Mouse (Mus musculus): ENCODE results near the gene Pgc. TPM values are rescaled to one million over a fixed set of nuclear protein-coding genes. Genes with fewer than 3 reads are reported as not detected.

The Pgc gene
- polyA plus RNA-seq, 1 experiment from 2014 or later: 2.6 TPM

GRCm38 (mm10) chr17:47769389-47770299, 43.0 kb downstream of the Pgc start:
- DNase-seq (ENCODE audit: low spot score) (no peak), ATAC-seq (replicated peaks; ENCODE audit: low FRiP score, low TSS enrichment, low read depth) (no peak)
- H3K36me3 ChIP-seq (ENCODE audit: control insufficient read depth, insufficient read depth, low read length): no peaks in the 10 kb centered on the region
- H3K27ac ChIP-seq (ENCODE audit: low read depth): no peak overlapping the region
- no peak overlapping the region for H3K4me3 ChIP-seq (ENCODE audit: low read depth, low read length)
- H3K4me2 ChIP-seq (ENCODE audit: low read length): no peak overlapping the region
- H3K9ac ChIP-seq (ENCODE audit: low read length): no peak overlapping the region
- 77% methylated on average over 11 of the region's 11 CpGs for WGBS
- 0 out of 2 replicates have a peak, but pooled peaks cover 2% of the 10 kb centered on the region for H3K9me3 ChIP-seq (ENCODE audit: control insufficient read depth, low read length)
- no peaks in the 10 kb centered on the region for H3K27me3 ChIP-seq (replicated peaks; ENCODE audit: control insufficient read depth, insufficient read depth, low read length)
- no peaks in the 10 kb centered on the region for H3K4me1 ChIP-seq (replicated peaks; ENCODE audit: control insufficient read depth, insufficient read depth, low read length)

- Histone ChIP-seq H3K27ac (ENCODE audit: low read depth) (no peak overlapping the region), H3K4me1 (replicated peaks; ENCODE audit: control insufficient read depth, insufficient read depth, low read length) (no peaks in the 10 kb centered on the region), H3K4me2 (ENCODE audit: low read length) (no peak overlapping the region), H3K9me3 (ENCODE audit: control insufficient read depth, low read length) (0 out of 2 replicates have a peak, but pooled peaks cover 2% of the 10 kb centered on the region), H3K36me3 (ENCODE audit: control insufficient read depth, insufficient read depth, low read length) (no peaks in the 10 kb centered on the region), H3K4me3 (ENCODE audit: low read depth, low read length) (no peak overlapping the region), H3K9ac (ENCODE audit: low read length) (no peak overlapping the region), H3K27me3 (replicated peaks; ENCODE audit: control insufficient read depth, insufficient read depth, low read length) (no peaks in the 10 kb centered on the region)
- WGBS: 54% methylated on average over 6 of the region's 6 CpGs
- no peak for DNase-seq (ENCODE audit: low spot score)
- ATAC-seq (replicated peaks; ENCODE audit: low FRiP score, low TSS enrichment, low read depth): no peak
These were observed 47.0 kb downstream of the Pgc start for GRCm38 (mm10) chr17:47773604-47774003.

- Histone ChIP-seq H3K27me3 (replicated peaks; ENCODE audit: control insufficient read depth, insufficient read depth, low read length) (no peaks in the 10 kb centered on the region), H3K4me3 (ENCODE audit: low read depth, low read length) (no peak overlapping the region), H3K4me2 (ENCODE audit: low read length) (no peak overlapping the region), H3K27ac (ENCODE audit: low read depth) (no peak overlapping the region), H3K36me3 (ENCODE audit: control insufficient read depth, insufficient read depth, low read length) (no peaks in the 10 kb centered on the region), H3K4me1 (replicated peaks; ENCODE audit: control insufficient read depth, insufficient read depth, low read length) (no peaks in the 10 kb centered on the region), H3K9me3 (ENCODE audit: control insufficient read depth, low read length) (0 out of 2 replicates have a peak, but pooled peaks cover 2% of the 10 kb centered on the region), H3K9ac (ENCODE audit: low read length) (no peak overlapping the region)
- 66% methylated on average over 2 of the region's 2 CpGs for WGBS
- no peak for DNase-seq (ENCODE audit: low spot score)
- ATAC-seq (replicated peaks; ENCODE audit: low FRiP score, low TSS enrichment, low read depth): no peak
These were observed 50.5 kb downstream of the Pgc start for GRCm38 (mm10) chr17:47777141-47777540.

GRCm38 (mm10) chr17:47780470-47780869, 53.8 kb downstream of the Pgc start:
- no peaks in the 10 kb centered on the region for H3K27me3 ChIP-seq (replicated peaks; ENCODE audit: control insufficient read depth, insufficient read depth, low read length)
- ATAC-seq (replicated peaks; ENCODE audit: low FRiP score, low TSS enrichment, low read depth) (no peak), DNase-seq (ENCODE audit: low spot score) (no peak)
- no peaks in the 10 kb centered on the region for H3K9me3 ChIP-seq (ENCODE audit: control insufficient read depth, low read length)
- H3K27ac ChIP-seq (ENCODE audit: low read depth): no peak overlapping the region
- H3K4me3 ChIP-seq (ENCODE audit: low read depth, low read length): no peak overlapping the region
- no peaks in the 10 kb centered on the region for H3K4me1 ChIP-seq (replicated peaks; ENCODE audit: control insufficient read depth, insufficient read depth, low read length)
- H3K9ac ChIP-seq (ENCODE audit: low read length): no peak overlapping the region
- H3K36me3 ChIP-seq (ENCODE audit: control insufficient read depth, insufficient read depth, low read length): no peaks in the 10 kb centered on the region
- H3K4me2 ChIP-seq (ENCODE audit: low read length): no peak overlapping the region
- WGBS: 89% methylated on average over 10 of the region's 10 CpGs

GRCm38 (mm10) chr17:47782486-47782885, 55.8 kb downstream of the Pgc start:
- no peak overlapping the region for H3K9ac ChIP-seq (ENCODE audit: low read length)
- no peak overlapping the region for H3K27ac ChIP-seq (ENCODE audit: low read depth)
- ATAC-seq (replicated peaks; ENCODE audit: low FRiP score, low TSS enrichment, low read depth) (no peak), DNase-seq (ENCODE audit: low spot score) (no peak)
- no peak overlapping the region for H3K4me2 ChIP-seq (ENCODE audit: low read length)
- no peaks in the 10 kb centered on the region for H3K9me3 ChIP-seq (ENCODE audit: control insufficient read depth, low read length)
- WGBS: 80% methylated on average over 3 of the region's 3 CpGs
- H3K27me3 ChIP-seq (replicated peaks; ENCODE audit: control insufficient read depth, insufficient read depth, low read length): no peaks in the 10 kb centered on the region
- H3K4me1 ChIP-seq (replicated peaks; ENCODE audit: control insufficient read depth, insufficient read depth, low read length): 0 out of 2 replicates have a peak, but pooled peaks cover under 1% of the 10 kb centered on the region
- H3K36me3 ChIP-seq (ENCODE audit: control insufficient read depth, insufficient read depth, low read length): no peaks in the 10 kb centered on the region
- no peak overlapping the region for H3K4me3 ChIP-seq (ENCODE audit: low read depth, low read length)

- Histone ChIP-seq H3K4me1 (replicated peaks; ENCODE audit: control insufficient read depth, insufficient read depth, low read length) (peaks cover 11% of the 10 kb centered on the region), H3K36me3 (ENCODE audit: control insufficient read depth, insufficient read depth, low read length) (no peaks in the 10 kb centered on the region), H3K9ac (ENCODE audit: low read length) (no peak overlapping the region), H3K4me3 (ENCODE audit: low read depth, low read length) (no peak overlapping the region), H3K9me3 (ENCODE audit: control insufficient read depth, low read length) (no peaks in the 10 kb centered on the region), H3K4me2 (ENCODE audit: low read length) (no peak overlapping the region), H3K27ac (ENCODE audit: low read depth) (no peak overlapping the region), H3K27me3 (replicated peaks; ENCODE audit: control insufficient read depth, insufficient read depth, low read length) (no peaks in the 10 kb centered on the region)
- no peak for ATAC-seq (replicated peaks; ENCODE audit: low FRiP score, low TSS enrichment, low read depth)
- DNase-seq (ENCODE audit: low spot score): no peak
- WGBS: 68% methylated on average over 8 of the region's 8 CpGs
These were observed 57.0 kb downstream of the Pgc start for GRCm38 (mm10) chr17:47783445-47784223.

Other genes with a start within 250 kb of the Pgc start
- gene Taf8, start 224.6 kb upstream of the Pgc start, polyA plus RNA-seq (2014; fragmentation: Nextera tagmentation; extraction: Ambion mirVana): 21.5 and 25.0 TPM in 2 replicates
- 450 and 457 TPM in 2 replicates for gene Ccnd3, start 221.8 kb upstream of the Pgc start, polyA plus RNA-seq (2014; fragmentation: Nextera tagmentation; extraction: Ambion mirVana)
- gene Bysl, start 115.3 kb upstream of the Pgc start, polyA plus RNA-seq (2014; fragmentation: Nextera tagmentation; extraction: Ambion mirVana): 25.7 and 27.4 TPM in 2 replicates
- 45.2 and 48.2 TPM in 2 replicates for gene Med20, start 115.3 kb upstream of the Pgc start, polyA plus RNA-seq (2014; fragmentation: Nextera tagmentation; extraction: Ambion mirVana)
- gene Gm20517, start 115.3 kb upstream of the Pgc start, polyA plus RNA-seq (2014; fragmentation: Nextera tagmentation; extraction: Ambion mirVana): 1.6 and 1.8 TPM in 2 replicates
- 5.3 and 6.5 TPM in 2 replicates for gene Usp49, start 96.2 kb upstream of the Pgc start, polyA plus RNA-seq (2014; fragmentation: Nextera tagmentation; extraction: Ambion mirVana)
- gene Tomm6, start 38.5 kb upstream of the Pgc start, polyA plus RNA-seq (2014; fragmentation: Nextera tagmentation; extraction: Ambion mirVana): 455 and 463 TPM in 2 replicates
- 4.8 and 5.3 TPM in 2 replicates for gene Frs3, start 37.8 kb upstream of the Pgc start, polyA plus RNA-seq (2014; fragmentation: Nextera tagmentation; extraction: Ambion mirVana)
- gene Gm21981, start 32.4 kb upstream of the Pgc start, polyA plus RNA-seq (2014; fragmentation: Nextera tagmentation; extraction: Ambion mirVana): 0.90 and 1.4 TPM in 2 replicates
- 0.52 and 0.53 TPM in 2 replicates for gene Prickle4, start 32.1 kb upstream of the Pgc start, polyA plus RNA-seq (2014; fragmentation: Nextera tagmentation; extraction: Ambion mirVana)
- gene Tfeb, start 10.2 kb downstream of the Pgc start, polyA plus RNA-seq (2014; fragmentation: Nextera tagmentation; extraction: Ambion mirVana): 9.3 and 13.6 TPM in 2 replicates
- 31.7 and 34.1 TPM in 2 replicates for gene Mdfi, start 107.8 kb downstream of the Pgc start, polyA plus RNA-seq (2014; fragmentation: Nextera tagmentation; extraction: Ambion mirVana)
- 30.3 and 32.4 TPM in 2 replicates for gene Foxp4, start 197.8 kb downstream of the Pgc start, polyA plus RNA-seq (2014; fragmentation: Nextera tagmentation; extraction: Ambion mirVana)

Measured in intestine, embryonic 14.5 days (tissue).